Mouse (Mus musculus) intestine, embryonic 16.5 days (tissue): ENCODE measurements around the gene P4ha2. TPM values are rescaled to one million over a fixed set of nuclear protein-coding genes. Genes with fewer than 3 reads are reported as not detected.
"Not testable (repeated sequence)": the region's sequence is repeated elsewhere in the genome, so short reads cannot be mapped to it uniquely, and the experiment has no call there.

ENCODE experiments used
- ATAC-seq: fragments of 200-750 bp; cut with Nextera tagmentation; 2 replicates; pipeline ENCODE4 v1.8.0; 2017; ENCODE audit warnings: moderate TSS enrichment, moderate library complexity
- H3K27ac ChIP-seq: fragments of 300-500 bp; sonication (generic); 2 replicates; pipeline ENCODE4 v1.5.1; 2014; ENCODE audit warnings: mild to moderate bottlenecking, low read length
- H3K27me3 ChIP-seq: fragments of 300-500 bp; sonication (generic); replicated peaks from 2 replicates; pipeline ENCODE4 v1.6.1; 2014; ENCODE audit warnings: low read length, control low read depth, mixed read lengths; ENCODE audit not compliant: control insufficient read depth, insufficient read depth
- H3K36me3 ChIP-seq: fragments of 300-500 bp; sonication (generic); 2 replicates; pipeline ENCODE4 v1.6.1; 2014; ENCODE audit warnings: low read length, control low read depth; ENCODE audit not compliant: control insufficient read depth, insufficient read depth
- H3K4me1 ChIP-seq: fragments of 300-500 bp; sonication (generic); 2 replicates; pipeline ENCODE4 v1.6.1; 2014; ENCODE audit warnings: low read length, control low read depth, mixed read lengths; ENCODE audit not compliant: control insufficient read depth, insufficient read depth
- H3K4me2 ChIP-seq: fragments of 300-500 bp; sonication (generic); 2 replicates; pipeline ENCODE4 v1.6.1; 2014; ENCODE audit warnings: low read depth, low read length, control low read depth
- H3K4me3 ChIP-seq: fragments of 300-500 bp; sonication (generic); 2 replicates; pipeline ENCODE4 v1.5.1; 2014; ENCODE audit warnings: mild to moderate bottlenecking, low read length
- H3K9ac ChIP-seq: fragments of 300-500 bp; sonication (generic); 2 replicates; pipeline ENCODE4 v1.6.1; 2014; ENCODE audit warnings: low read depth, low read length
- H3K9me3 ChIP-seq: fragments of 300-500 bp; sonication (generic); 2 replicates; pipeline ENCODE4 v1.6.1; 2016; ENCODE audit warnings: low read length, control low read depth; ENCODE audit not compliant: control insufficient read depth
- WGBS: fragments of 180-500 bp; shearing (Covaris S2); extraction: QIAGEN DNeasy Blood & Tissue Kit; methylation state at CpG from one replicate; pipeline ENCODE4 v1.1.7; 2014; 5-methylcytosine and 5-hydroxymethylcytosine counted together
- polyA plus RNA-seq: library from polyadenylated mRNA; unstranded; fragments of >200 nt; fragmentation: Nextera tagmentation; extraction: Ambion mirVana; gene quantifications from 2 replicates; pipeline ENCODE4 v1.2.1, GENCODE M21; 2015

P4ha2 gene
- polyA plus RNA-seq, 1 experiment from 2014 or later = 46.2 TPM

DNA sequence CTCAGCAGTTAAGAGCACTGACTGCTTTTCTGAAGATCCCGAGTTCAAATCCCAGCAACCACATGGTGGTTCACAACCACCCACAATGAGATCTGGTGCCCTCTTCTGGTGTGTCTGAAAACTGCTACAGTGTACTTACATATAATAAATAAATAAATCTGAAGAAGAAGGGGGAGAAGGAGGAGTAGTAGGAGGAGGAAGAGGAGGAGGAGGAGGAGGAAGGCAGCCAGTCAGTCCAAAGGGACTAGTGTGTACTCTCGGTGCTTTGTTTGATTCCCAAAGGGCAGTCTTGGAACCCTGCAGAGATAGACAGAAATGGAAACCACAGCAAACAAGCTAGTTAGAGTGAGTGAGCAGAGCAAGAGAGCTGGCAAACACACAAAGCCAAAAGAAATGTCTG lies 40.3 kb downstream of the P4ha2 start:
- WGBS = 46% methylated on average over 2 of the region's 2 CpGs
- ATAC-seq = not testable (repeated sequence)

DNA sequence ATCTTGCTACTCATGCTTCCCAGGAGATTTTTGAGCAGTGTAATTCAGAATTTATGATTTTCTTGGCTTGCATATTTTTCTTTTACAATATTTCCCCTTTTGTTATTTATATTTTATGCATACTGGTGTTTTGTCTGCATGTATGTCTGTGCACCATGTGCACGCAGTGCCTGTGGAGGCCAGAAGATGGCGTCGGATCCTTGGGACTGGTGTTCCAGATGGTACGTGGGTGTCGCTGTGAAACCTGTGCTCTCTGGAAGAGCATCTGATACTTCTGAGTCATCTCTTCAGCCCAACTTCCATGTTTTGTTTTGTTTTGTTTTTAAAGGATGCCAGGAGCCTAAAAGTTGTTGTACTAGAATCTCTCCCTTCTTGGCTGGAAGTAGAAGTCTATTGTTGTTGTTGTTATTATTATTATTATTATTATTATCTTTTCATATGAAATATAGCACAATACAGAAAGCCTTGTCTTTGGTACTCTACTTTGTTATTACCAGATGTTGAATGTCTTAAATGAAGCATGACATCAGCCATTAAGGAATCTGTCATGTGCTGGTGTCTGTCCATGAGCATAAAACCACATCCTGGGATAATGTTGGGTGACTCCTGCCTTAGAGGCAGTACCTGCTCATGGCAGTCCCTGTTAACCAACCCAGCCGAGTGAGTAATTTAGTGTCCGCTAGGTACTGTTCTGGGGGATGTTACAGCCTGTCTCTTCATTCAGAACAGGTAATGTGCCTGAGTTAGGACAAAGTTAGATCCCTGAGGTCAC lies 41.5 kb downstream of the P4ha2 start:
- no peak for ATAC-seq
- no peaks in the 10 kb centered on the region for H3K4me1 ChIP-seq
- no peaks in the 10 kb centered on the region for H3K9me3 ChIP-seq
- H3K4me2 ChIP-seq = no peak overlapping the region
- 84% methylated on average over 7 of the region's 7 CpGs for WGBS
- no peak overlapping the region for H3K27ac ChIP-seq
- H3K36me3 ChIP-seq = no peaks in the 10 kb centered on the region
- no peak overlapping the region for H3K9ac ChIP-seq
- H3K27me3 ChIP-seq = no peaks in the 10 kb centered on the region
- H3K4me3 ChIP-seq = no peak overlapping the region

More for the DNA sequence above, 40.3 kb downstream of the P4ha2 start:
- not testable (repeated sequence) for H3K4me2 ChIP-seq, H3K4me3 ChIP-seq, H3K9ac ChIP-seq, H3K36me3 ChIP-seq, H3K4me1 ChIP-seq, H3K27ac ChIP-seq, H3K27me3 ChIP-seq, H3K9me3 ChIP-seq

DNA sequence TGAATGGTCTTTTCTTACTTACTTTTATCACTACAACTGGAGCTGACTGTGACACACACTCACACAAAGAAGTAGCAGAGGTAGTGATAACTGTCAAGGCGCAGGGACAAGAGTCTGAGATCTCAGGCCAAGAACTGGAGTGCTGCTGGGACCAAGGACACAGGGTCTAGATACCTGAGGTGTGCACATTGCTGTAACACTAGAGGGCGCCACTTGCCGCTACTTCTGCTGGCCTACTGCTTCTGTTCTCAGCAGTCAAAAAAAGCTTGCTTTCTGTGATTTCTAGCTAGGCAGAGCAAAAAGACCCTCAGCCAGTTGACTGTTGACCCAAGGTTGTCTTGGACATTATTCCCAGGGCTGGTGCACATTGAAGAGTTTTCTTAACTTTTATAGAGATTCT lies 45.0 kb downstream of the P4ha2 start:
- H3K27ac ChIP-seq = no peak overlapping the region
- no peak overlapping the region for H3K4me3 ChIP-seq
- H3K4me1 ChIP-seq = no peaks in the 10 kb centered on the region
- H3K36me3 ChIP-seq = no peaks in the 10 kb centered on the region
- no peaks in the 10 kb centered on the region for H3K9me3 ChIP-seq
- 31% methylated on average over 3 of the region's 3 CpGs for WGBS
- H3K9ac ChIP-seq = no peak overlapping the region
- H3K4me2 ChIP-seq = no peak overlapping the region
- H3K27me3 ChIP-seq = no peaks in the 10 kb centered on the region
- no peak for ATAC-seq

DNA sequence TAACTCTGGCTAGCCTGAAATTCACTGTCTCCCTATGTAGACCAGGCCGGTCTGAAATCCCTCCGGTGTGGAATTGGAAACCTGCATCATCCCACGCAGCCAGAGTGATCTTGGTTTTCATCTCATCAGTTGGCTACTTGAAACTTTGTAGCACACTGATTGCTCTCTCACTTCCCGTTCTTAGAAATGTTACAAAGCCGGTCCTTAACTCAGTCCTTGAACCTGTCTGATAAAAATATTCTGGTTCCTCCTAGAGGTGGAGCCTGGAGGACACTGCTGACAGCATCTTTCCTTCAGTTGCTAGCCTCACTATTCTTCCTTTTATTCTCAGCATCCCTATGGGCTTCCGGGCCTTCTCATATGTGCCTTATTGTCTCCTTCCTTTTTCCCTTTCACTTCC lies 46.1 kb downstream of the P4ha2 start:
- no peak overlapping the region for H3K4me2 ChIP-seq
- H3K27me3 ChIP-seq = no peaks in the 10 kb centered on the region
- H3K9me3 ChIP-seq = no peaks in the 10 kb centered on the region
- WGBS = 85% methylated on average over 6 of the region's 6 CpGs
- no peak overlapping the region for H3K27ac ChIP-seq
- ATAC-seq = no peak
- H3K9ac ChIP-seq = no peak overlapping the region
- H3K36me3 ChIP-seq = no peaks in the 10 kb centered on the region
- no peaks in the 10 kb centered on the region for H3K4me1 ChIP-seq
- H3K4me3 ChIP-seq = no peak overlapping the region

DNA sequence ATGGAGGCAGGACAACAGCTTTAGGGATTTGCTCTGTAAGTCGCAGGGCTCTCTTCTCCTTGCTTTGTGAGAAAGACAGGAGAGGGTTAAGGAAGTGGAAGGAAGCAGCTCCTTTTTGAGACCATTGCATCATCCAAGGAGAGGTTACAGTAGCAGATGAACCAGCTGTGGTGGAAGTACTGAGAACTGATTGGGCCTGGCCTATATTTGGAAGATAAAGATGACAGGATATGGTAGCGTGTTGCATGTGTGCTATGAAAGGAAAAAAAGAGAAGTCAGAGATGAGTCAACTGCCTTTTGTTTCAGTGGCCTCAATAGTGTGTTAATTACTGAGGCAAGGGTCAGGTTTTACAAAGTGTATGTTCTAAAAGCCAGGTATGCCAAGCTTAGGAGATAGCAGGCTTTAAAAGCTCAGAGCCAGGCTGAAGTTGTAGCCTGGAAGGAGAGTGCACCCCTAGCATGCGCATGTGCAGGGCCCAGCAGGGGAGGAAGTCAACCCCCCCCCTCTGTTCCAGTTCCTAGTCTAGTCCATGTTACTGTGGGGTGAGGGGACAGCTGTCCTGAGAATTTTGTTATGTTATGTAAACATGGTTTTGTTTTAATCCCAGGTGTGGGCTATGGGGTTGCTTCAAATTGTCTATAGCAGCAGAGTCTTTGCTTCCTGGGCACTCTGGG lies 50.0 kb downstream of the P4ha2 start:
- 65% methylated on average over 3 of the region's 3 CpGs for WGBS

DNA sequence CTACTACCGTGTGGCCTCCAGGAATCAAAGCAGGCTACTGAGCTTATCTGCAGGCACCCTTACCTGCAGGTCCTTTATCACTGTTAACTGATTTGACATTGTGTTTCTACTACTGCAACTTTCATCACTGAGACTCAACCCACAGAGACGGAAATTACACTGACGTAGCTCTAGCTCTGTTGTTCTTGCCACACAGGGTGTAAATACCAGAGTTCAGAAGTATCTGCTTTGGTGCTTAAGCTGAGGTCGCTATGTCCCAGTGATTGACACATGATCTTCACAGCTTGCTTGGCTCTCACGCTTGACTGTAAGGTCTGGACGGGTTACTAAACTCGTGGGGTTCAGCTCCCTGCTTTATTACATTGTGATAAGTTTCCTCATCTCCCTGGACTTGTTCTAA lies 51.2 kb downstream of the P4ha2 start:
- 45% methylated on average over 7 of the region's 7 CpGs for WGBS
- Histone ChIP-seq H3K36me3 (no peaks in the 10 kb centered on the region), H3K27me3 (no peaks in the 10 kb centered on the region), H3K9me3 (no peaks in the 10 kb centered on the region), H3K4me2 (no peak overlapping the region), H3K9ac (no peak overlapping the region), H3K27ac (no peak overlapping the region), H3K4me1 (no peaks in the 10 kb centered on the region), H3K4me3 (no peak overlapping the region)
- peak; percentile 81 for ATAC-seq

More for the DNA sequence above, 50.0 kb downstream of the P4ha2 start:
- Histone ChIP-seq H3K27ac (peak overlapping the region; percentile 34; the same call in 1 of the 2 replicates), H3K9me3 (no peaks in the 10 kb centered on the region), H3K4me2 (no peak overlapping the region), H3K4me3 (no peak overlapping the region), H3K9ac (no peak overlapping the region), H3K4me1 (no peaks in the 10 kb centered on the region), H3K36me3 (no peaks in the 10 kb centered on the region), H3K27me3 (no peaks in the 10 kb centered on the region)
- peak; percentile 26; the same call in 1 of the 2 replicates for ATAC-seq

DNA sequence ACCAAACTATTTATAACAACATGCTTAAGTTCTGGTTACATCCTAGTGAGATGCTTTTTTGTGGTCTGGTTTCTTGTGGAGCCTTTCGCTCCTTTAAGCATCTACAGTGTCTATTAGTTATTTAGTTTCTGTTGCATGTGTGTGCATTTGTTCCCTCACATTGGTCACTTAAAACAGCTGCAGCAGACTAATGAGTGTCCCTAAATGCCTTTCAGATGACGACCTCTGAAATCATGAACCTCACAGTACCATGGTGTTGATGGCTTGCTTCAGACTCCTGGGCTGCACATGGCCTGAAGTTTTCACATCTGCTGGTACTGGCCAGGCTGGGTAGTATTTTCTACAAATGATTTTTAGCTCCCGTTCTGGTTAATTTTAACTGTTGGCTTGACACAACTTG lies 53.1 kb downstream of the P4ha2 start:
- H3K4me3 ChIP-seq = no peak overlapping the region
- H3K27ac ChIP-seq = no peak overlapping the region
- H3K27me3 ChIP-seq = no peaks in the 10 kb centered on the region
- H3K9me3 ChIP-seq = no peaks in the 10 kb centered on the region
- 86% methylated on average over 3 of the region's 3 CpGs for WGBS
- ATAC-seq = no peak
- H3K36me3 ChIP-seq = no peaks in the 10 kb centered on the region
- H3K4me1 ChIP-seq = no peaks in the 10 kb centered on the region
- H3K4me2 ChIP-seq = no peak overlapping the region
- no peak overlapping the region for H3K9ac ChIP-seq

DNA sequence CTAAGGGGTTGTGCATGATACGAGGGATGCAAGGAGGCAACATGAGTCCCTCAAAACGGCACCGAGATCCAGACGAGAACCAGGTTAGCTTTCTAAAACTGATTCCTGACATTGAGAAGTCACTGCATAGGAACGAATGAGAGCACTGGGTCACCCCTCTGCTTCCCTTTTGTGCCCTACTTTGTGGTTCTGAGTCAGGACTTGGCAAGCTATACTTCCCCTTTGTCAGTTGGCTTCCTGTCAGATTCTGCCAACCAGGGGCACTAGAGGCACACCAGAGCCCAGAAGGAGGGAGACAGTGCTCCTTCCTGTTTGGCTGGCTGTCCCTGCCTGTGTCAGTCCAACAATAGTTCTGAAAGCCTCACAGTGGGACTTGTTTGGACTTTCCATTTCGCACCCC lies 56.0 kb downstream of the P4ha2 start:
- Histone ChIP-seq H3K9me3 (no peaks in the 10 kb centered on the region), H3K4me1 (no peaks in the 10 kb centered on the region), H3K27me3 (no peaks in the 10 kb centered on the region), H3K9ac (no peak overlapping the region), H3K4me2 (no peak overlapping the region), H3K27ac (no peak overlapping the region), H3K4me3 (no peak overlapping the region), H3K36me3 (no peaks in the 10 kb centered on the region)
- WGBS = 77% methylated on average over 6 of the region's 6 CpGs
- no peak for ATAC-seq

DNA sequence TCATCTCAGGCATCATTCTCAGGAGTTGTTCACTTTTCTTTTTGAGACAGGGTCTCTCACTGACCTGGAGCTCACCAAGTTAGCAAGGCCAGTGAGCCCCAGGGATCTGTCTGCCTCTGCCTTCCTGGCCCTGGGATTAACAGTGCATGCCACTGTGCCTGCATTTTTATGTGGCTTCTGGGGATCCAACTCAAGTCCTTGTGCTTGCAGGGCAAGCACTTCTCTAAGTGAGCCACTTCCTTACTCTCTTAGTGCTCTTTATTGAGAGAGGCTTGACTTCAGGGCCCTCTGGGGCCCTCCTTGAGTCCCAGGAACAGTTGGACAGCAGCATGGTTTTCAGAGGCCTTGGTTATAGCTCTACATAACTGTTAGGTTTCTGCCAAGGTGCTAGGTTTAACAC lies 56.6 kb downstream of the P4ha2 start:
- no peaks in the 10 kb centered on the region for H3K27me3 ChIP-seq
- H3K4me3 ChIP-seq = no peak overlapping the region
- H3K36me3 ChIP-seq = no peaks in the 10 kb centered on the region
- H3K4me2 ChIP-seq = no peak overlapping the region
- H3K4me1 ChIP-seq = no peaks in the 10 kb centered on the region
- no peak overlapping the region for H3K9ac ChIP-seq
- no peak overlapping the region for H3K27ac ChIP-seq
- H3K9me3 ChIP-seq = no peaks in the 10 kb centered on the region
- no peak for ATAC-seq
